Mouse (Mus musculus) embryonic stem cell, embryonic (primary cell): ENCODE data around the gene Slc35b4.

ENCODE experiments used
- CTCF ChIA-PET, 4 experiments: fragments of 300-600 bp in 2 of 4; fragments of 350-600 bp in 2 of 4; sonication (Branson Sonifier 250); formaldehyde crosslinking; loops; one replicate each; lab custom pipeline; 2022; ENCODE audit warnings: inconsistent platforms in 2 of 4; lab: Charles Lee
- POLR2A ChIA-PET, 4 experiments: fragments of 300-600 bp in 2 of 4; fragments of 350-600 bp in 2 of 4; sonication (Branson Sonifier 250); formaldehyde crosslinking; loops; one replicate each; lab custom pipeline; 2022; ENCODE audit warnings: antibody characterized with exemption in 4 of 4, inconsistent platforms in 1 of 4; lab: Charles Lee

The Slc35b4 gene

DNA sequence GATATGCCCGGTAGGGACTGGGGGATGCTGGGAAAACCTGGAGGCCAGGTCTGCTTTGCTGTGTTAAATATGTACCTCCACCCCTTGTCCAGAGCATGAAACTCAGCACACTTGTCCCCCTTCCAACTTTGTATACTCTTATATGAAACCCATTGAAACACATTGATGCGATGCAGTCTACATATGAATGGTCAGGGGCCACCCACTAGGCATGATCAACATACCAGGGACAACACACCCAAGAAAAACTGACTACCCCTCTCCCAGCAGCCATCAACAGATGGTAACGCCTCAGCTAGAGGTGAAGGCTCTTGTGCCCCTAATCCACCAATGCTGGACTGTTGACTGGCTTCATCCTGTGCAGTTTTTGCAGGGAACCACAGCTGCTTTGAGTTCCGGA is 3.0 kb upstream of the Slc35b4 start:
- ChIA-PET POLR2A (interaction anchor here in 3 of 4 experiments (0.7 to 15.6 kb wide), 6 partner anchors 10 to 151 kb away, joined by 3 to 295 read pairs (median 44); partner anchors contain the start of gene Lrguk (in 1 of the 3)), CTCF (interaction anchor here in 1 of 4 experiments (0.6 kb wide), 1 partner anchor 992 kb away, joined by 6 read pairs; no protein-coding TSS in a partner anchor)

DNA sequence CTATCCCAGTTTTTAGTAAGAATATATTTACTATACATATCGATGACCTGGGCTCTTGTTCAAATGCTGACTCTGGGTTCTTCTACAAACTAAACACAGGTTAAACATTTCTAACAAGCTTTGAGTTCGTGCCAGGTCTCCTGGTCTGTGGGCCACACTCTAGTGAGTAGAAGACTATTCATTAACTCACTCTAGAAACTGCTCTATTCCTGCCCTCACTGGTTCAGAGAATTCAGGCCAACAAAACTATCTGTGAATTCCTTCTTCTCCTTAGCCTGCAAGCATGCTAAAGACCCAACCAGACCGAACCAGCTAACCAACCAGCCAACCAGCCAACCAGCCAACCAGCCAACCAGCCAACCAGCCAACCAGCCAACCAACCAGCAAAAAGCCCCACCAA is 2.1 kb upstream of the Slc35b4 start:
- ChIA-PET POLR2A (interaction anchor here in 3 of 4 experiments (6.8 to 15.6 kb wide), 3 partner anchors 11 to 13 kb away, joined by 79 to 295 read pairs (median 191); no protein-coding TSS in a partner anchor), CTCF (no interaction called here)

DNA sequence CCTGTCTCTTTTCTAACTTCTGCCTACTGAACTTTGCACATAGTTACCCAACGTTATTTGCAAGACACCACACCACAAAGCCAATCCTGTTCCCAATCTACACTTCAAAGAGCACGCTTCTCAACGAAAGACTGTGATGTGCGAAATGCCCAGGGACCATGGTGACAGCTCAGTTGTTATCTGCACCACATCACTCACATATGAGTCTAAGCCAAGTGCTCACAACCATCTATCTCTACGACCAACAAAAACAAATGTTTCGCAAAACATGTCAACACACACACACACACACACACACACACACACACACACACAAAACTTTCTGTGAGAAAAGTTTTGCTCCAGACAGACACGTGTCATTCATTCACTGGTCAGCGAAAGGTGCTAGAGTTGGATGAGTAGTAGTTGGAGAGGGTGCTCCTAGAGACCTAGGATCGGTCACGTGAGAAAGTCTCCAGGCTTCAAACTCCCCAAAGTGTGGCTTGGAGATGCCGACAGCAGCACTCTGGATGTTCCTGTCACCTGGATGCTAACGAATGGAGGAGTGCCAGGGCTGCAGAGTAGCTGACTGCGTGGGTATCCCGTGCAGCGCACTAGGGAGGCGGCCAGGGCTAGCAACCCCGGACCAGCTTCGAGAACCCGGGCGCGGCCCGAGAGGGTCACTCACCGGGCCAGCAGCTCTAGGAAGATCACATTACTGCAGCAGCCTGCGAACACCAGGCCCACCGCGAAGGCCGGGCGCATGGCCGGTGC is 624 bp downstream of the Slc35b4 start:
- CTCF ChIA-PET: interaction anchor here in 3 of 4 experiments (0.6 to 1.9 kb wide), 8 partner anchors 16 to 680 kb away, joined by 3 to 9 read pairs (median 3); no protein-coding TSS in a partner anchor
- POLR2A ChIA-PET: interaction anchor here (0.5 to 15.6 kb wide), 31 partner anchors 9 to 1450 kb away, joined by 3 to 295 read pairs (median 4); partner anchors contain the start of genes Agbl3 (in 1 of the 4), Akr1b3 (in 1 of the 4), Exoc4 (in 1 of the 4) and Lrguk (in 1 of the 4)

DNA sequence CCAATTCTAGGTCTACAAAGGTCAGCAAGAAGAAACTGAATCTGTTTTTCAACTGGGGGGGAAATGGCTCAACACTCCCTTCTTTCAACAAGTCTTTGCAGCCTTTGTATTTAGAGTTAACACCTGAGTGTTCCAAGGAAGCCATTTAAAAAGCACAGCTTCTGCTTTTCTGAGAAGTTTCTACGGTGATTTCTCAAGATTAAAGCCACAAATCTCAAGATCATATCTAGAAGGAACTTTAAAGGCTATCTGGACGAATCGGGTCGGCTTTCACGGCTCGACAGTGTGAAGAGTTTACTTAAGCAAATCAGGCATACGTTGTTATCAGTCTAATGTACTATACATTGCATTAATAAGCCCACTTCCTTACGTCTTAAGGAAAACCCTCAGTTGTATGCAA is 2.2 kb downstream of the Slc35b4 start:
- CTCF ChIA-PET: no interaction called here
- POLR2A ChIA-PET: interaction anchor here (0.5 to 15.6 kb wide), 6 partner anchors 15 to 159 kb away, joined by 3 to 295 read pairs (median 42); no protein-coding TSS in a partner anchor

DNA sequence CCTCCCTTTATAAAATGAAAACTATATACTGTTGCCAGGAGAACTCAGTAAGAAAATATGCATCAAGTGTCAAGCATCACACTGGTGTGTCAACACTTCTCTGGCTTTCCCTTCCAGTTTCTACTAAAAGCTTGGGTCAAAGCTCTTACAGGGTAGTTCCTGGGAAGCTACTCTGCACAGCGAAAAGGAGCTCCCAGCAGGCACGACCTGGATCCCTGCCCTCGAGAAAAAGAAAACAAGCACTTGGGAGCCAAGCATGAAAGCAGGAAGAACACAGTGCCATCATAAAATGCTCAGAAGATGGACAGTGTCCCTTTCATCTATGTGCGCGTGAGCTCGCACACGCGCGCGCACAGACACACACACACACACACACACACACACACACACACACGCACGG is 3.7 kb downstream of the Slc35b4 start:
- ChIA-PET POLR2A (interaction anchor here (0.6 to 15.6 kb wide), 15 partner anchors 13 to 804 kb away, joined by 3 to 295 read pairs (median 5); partner anchors contain the start of gene Tmem140 (in 1 of the 4)), CTCF (interaction anchor here in 2 of 4 experiments (0.5 to 1.0 kb wide), 4 partner anchors 9 to 783 kb away, joined by 3 to 6 read pairs (median 4); no protein-coding TSS in a partner anchor)

DNA sequence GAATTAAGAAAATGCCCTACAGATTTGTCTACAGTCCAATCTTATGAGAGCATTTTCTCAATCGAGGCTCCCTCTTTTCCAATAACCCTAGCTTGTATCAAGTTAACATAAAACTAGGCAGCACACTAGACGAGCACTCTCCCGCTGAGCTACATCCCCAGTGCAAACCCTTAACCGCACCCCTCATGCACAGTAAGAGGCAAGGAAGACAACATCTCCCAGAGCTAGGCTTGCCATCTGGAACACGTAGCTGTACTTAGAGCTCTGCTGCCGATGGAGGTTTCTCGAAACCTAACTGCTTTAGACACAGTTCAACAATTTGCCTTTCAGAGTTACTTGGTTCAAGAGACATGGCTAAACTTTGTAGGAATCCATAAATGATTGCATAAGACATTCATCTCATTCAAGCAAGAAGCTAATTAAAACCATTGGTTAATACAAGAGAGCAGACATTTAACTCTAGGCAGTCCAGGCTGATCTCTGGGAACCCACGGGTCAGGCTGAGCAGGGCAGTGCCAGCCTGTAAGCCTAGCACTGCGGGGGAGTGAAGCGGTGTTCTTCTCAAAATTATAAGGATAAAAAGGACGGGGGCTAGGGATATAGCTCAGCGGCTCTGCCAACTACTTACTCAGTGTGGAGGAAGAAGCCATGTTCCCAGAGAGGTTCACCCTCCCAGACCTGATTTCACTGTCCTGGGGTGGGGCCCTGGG is 5.0 kb downstream of the Slc35b4 start:
- ChIA-PET POLR2A (interaction anchor here in 3 of 4 experiments (1.0 to 15.6 kb wide), 14 partner anchors 12 to 101 kb away, joined by 3 to 295 read pairs (median 6); no protein-coding TSS in a partner anchor), CTCF (interaction anchor here in 2 of 4 experiments (1.2 to 2.1 kb wide), 3 partner anchors 12 to 23 kb away, joined by 3 to 5 read pairs (median 3); no protein-coding TSS in a partner anchor)

DNA sequence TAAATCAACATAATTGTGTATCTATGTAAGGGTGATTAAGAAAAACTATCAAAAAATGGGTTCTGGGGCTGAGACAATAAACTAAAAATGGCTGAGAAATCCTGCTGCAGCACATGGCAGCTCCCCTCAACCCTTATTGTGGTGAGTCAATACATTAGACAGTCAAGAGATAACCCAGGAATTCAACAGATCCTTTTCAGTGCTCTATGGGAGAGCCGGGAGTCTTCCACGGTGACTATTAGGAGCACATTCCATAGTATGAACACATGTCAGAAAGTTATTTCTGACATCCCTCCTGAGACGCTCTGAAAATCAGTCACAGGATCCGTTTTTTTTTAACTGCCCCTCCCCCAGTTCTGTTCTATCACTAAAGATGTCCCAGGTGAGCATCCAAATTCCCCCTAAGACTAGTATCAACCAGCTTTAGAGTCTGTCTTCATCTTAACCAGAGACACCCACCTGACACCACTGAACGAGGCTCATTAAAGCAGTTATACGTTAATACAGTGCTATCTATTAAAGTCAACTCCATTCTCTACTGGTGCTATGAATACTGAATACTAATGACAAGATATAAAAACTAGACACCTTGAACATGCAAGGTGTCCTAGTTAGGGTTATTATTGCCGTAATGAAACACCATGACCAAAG is 5.9 kb downstream of the Slc35b4 start:
- POLR2A ChIA-PET: interaction anchor here in 3 of 4 experiments (0.6 to 15.6 kb wide), 17 partner anchors 10 to 171 kb away, joined by 3 to 295 read pairs (median 4); no protein-coding TSS in a partner anchor
- CTCF ChIA-PET: interaction anchor here in 2 of 4 experiments (1.3 to 2.1 kb wide), 2 partner anchors 11 to 24 kb away, joined by 3 to 5 read pairs; no protein-coding TSS in a partner anchor

DNA sequence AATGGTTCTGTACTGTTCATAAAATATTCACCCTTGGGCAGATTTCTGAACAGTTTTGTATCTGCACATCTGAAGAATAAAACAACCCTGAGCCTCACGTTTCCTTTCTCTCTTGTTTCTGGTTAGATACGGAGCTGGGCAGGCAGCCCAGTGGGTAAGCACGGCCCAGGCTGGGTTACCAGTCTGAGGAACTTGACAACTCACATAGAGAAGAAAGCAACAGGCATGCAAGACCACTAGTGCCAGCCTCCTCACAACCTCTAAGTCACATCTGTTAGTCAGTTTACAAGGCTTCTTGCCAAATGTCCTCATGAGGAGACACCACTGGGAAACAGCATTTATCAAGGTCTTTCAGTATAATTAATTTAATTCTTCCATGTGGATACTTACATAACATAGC is 8.1 kb downstream of the Slc35b4 start:
- ChIA-PET POLR2A (interaction anchor here in 1 of 4 experiments (1.2 to 15.6 kb wide), 2 partner anchors 13 to 21 kb away, joined by 3 to 295 read pairs; no protein-coding TSS in a partner anchor), CTCF (interaction anchor here in 1 of 4 experiments (1.2 kb wide), 1 partner anchor 9 kb away, joined by 3 read pairs; no protein-coding TSS in a partner anchor)

DNA sequence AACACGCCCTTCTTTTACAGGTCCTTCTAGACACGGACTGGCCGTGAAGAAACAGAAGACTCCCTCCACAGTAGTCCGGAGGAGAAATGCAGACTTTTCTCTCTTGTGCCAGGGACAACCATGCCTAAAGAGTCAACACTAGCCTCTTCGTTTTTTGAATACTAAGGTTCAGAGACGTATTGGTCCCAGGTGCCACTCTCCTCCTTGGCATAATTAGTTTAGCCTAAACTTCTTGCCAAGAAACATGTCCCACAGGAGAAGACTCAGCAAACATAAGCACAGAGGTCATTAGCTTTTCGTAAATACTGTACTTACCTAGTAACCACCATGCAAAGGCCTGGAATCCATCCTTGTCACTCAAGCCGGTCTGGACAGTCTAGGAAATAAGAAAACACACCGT is 13.9 kb downstream of the Slc35b4 start:
- CTCF ChIA-PET: no interaction called here
- POLR2A ChIA-PET: interaction anchor here in 1 of 4 experiments (1.0 to 1.2 kb wide), 2 partner anchors 13 to 50 kb away, joined by 3 to 5 read pairs; partner anchors contain the start of gene Slc35b4

DNA sequence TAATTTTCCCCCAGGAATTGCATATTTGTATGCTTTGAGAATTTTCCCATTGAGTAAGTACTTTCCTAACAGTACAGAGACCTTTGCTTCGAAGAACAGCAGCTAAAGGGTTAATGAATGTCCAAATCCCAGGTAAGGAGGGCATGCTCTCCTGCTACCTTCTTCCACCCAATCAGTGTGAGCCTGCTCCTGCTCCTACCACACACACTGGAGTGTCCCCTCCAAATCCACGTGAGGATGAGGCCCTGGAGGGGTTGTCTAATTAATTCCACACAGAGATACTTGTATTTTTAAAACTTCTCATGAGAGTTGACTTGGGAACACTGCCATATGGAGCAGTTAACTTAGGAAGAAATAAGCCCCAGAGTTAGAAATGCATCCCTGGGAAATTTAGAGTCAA is 14.3 kb downstream of the Slc35b4 start:
- CTCF ChIA-PET: no interaction called here
- POLR2A ChIA-PET: interaction anchor here in 1 of 4 experiments (1.2 kb wide), 1 partner anchor 14 kb away, joined by 5 read pairs; the partner anchor contains the start of gene Slc35b4

DNA sequence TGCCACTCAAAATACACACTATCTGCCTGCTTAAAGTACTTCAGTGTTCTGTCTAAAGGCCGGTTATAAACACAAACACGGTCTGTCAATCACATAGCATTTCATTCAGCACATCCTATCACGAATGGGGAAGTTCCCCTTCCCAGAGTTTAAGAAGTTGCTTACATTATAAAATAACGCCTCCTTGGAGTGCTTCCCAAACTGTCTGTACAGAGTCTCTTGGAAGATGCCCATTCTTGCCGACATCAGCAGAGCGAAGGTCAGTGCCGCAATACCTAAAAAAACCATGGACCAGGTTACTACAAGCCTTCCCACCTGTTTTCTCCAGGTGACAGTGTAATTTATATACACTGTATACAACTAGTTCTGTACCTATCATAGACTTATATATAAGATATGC is 15.4 kb downstream of the Slc35b4 start:
- CTCF ChIA-PET: no interaction called here
- POLR2A ChIA-PET: no interaction called here

DNA sequence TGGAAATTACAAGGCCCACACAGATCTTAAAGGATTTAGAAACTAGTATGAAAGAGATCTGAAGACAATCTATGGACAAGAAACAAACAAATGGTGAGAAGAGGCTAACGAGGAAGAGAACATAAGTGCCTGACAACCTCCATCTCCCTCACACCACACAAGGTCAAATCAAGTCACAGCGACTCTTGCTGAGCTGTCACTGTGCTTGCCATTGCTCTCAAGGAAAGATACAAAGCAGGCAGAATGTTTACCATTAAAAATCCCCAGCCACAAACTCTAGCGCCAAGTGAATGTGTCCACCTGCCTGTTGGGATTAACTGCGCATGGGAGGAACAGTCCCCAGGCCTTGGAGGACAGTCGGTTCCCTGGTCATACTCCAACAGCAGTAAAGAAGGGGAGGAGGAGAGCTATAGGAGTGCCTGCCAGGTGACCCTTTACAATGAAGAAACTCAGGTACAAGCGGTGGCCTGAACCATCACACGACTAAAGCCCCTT is 16.0 kb downstream of the Slc35b4 start:
- CTCF ChIA-PET: interaction anchor here in 1 of 4 experiments (1.3 to 1.6 kb wide), 3 partner anchors 8 to 16 kb away, joined by 3 to 5 read pairs (median 3); partner anchors contain the start of gene Slc35b4
- POLR2A ChIA-PET: interaction anchor here in 3 of 4 experiments (0.6 to 1.4 kb wide), 5 partner anchors 16 to 32 kb away, joined by 3 to 5 read pairs (median 3); partner anchors contain the start of gene Slc35b4 (in 2 of the 3)

DNA sequence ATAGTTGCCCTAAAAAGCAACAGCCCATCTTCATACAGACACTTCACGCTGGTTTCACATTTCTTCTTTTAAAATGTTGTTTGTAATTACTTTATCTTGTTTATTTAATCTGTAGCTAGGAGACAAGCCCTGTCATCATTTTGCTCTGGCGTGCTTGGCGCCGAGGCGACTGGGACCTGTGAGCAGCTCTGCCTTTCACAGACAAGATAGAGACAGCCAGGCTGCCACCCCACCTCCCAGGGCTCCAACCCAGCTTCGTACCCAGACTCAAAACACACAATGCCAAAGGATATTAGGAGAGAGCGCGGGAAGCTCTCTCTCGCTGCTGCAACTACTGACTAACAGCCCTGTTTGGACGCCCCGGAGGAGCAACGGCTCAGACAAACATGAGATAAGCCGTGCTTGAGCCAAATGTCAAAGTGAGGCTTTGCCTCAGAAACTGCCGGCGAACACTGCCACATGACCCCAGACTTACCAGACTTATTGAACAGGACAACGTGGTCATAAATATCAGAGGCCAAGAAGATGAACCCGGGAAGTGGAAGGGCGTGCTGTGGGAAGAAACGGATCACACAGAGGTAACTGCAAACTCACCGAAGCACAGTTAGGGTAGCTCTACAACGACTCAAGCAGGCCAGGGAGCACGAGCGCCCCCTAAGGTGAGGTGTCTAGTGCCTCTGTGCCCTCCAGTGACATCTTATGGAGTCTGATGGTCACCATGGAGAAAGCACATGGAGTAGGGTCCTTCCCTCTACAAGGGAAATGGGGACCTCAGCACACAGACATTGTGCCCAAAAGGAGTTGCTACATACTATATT is 16.7 kb downstream of the Slc35b4 start:
- POLR2A ChIA-PET: interaction anchor here in 3 of 4 experiments (0.6 to 1.4 kb wide), 7 partner anchors 11 to 33 kb away, joined by 3 to 5 read pairs (median 4); partner anchors contain the start of gene Slc35b4 (in 2 of the 3)
- CTCF ChIA-PET: interaction anchor here in 3 of 4 experiments (0.6 to 1.6 kb wide), 6 partner anchors 8 to 218 kb away, joined by 3 to 15 read pairs (median 3); partner anchors contain the start of gene Slc35b4 (in 1 of the 3)

DNA sequence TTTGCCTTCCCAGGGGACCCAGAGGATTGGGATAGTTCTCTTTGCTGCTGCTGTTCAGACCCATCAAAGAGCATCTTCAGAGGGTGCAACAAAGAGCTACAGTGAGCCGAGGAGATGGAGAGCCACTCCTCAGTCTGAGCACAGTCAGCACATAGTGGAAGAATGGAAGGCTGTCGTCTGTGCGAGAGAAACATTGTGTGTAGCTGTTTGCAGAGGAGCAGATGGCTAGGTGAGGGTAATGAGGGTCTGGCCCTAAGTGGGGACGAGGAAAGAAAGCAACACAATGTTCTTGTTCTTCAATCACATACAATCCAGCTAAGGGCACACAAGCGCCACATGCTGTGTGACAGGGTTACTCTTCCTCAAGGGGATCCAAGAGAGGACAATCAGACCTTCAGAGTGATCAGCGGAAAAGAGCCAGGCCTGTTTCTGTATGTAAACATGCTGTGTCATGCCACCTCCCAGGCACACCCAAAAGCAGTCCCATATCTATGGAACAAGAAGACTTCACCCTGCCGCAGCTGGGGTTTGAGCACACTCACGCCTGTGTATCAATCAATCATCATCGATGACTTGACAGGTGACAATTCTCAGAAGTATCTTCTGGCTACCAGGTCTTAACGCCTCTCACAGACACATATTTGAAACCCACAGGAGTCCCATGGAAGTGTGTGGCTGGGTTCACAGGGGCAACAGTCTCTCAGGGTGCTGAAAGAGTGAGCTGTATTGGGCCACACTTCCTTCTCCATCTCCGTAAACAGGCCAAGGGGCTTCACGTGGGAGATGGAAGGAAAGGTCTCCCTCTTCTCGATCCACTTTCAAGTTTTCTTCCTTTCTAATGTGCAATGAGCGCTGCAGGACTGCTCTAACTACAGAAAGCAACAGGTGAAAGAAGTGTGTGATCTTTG is 19.8 kb downstream of the Slc35b4 start:
- CTCF ChIA-PET: interaction anchor here in 1 of 4 experiments (0.9 kb wide), 1 partner anchor 16 kb away, joined by 3 read pairs; no protein-coding TSS in a partner anchor
- POLR2A ChIA-PET: interaction anchor here in 2 of 4 experiments (1.2 to 2.2 kb wide), 6 partner anchors 15 to 36 kb away, joined by 4 to 8 read pairs (median 4); partner anchors contain the start of gene Slc35b4 (in 1 of the 2)

DNA sequence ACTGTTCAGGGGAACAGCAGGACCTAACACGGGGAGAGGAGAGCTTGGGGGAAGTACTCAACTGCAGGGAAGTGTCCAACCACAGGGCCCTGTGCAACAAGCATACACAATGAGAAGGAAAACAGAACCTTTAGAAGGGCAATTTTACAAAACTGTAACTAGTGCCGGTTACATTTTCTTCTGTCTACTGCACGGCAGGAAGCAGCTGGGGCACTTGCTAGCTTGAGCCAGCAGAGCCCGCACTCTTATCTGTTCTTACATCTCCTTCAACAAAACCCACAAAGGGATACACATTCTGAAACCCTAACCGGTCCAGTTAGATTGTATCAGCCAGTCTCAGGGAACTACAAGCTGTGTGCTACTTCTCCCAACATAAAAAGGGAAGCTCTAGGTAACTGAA is 20.9 kb downstream of the Slc35b4 start:
- ChIA-PET CTCF (no interaction called here), POLR2A (interaction anchor here in 3 of 4 experiments (0.8 to 2.2 kb wide), 10 partner anchors 13 to 97 kb away, joined by 3 to 12 read pairs (median 4); partner anchors contain the start of gene Slc35b4 (in 2 of the 3))
